Mouse (Mus musculus) retina, postnatal 7 days (tissue): ENCODE data around the gene Eprs.
"Not testable (repeated sequence)": the region's sequence is repeated elsewhere in the genome, so short reads cannot be mapped to it uniquely, and the experiment has no call there.

Experiments used
- DNase-seq: peaks from one replicate; pipeline ENCODE4 v3.0.0-alpha.2; 2012; ENCODE audit warnings: low read depth, low spot score

Gene Eprs

DNA sequence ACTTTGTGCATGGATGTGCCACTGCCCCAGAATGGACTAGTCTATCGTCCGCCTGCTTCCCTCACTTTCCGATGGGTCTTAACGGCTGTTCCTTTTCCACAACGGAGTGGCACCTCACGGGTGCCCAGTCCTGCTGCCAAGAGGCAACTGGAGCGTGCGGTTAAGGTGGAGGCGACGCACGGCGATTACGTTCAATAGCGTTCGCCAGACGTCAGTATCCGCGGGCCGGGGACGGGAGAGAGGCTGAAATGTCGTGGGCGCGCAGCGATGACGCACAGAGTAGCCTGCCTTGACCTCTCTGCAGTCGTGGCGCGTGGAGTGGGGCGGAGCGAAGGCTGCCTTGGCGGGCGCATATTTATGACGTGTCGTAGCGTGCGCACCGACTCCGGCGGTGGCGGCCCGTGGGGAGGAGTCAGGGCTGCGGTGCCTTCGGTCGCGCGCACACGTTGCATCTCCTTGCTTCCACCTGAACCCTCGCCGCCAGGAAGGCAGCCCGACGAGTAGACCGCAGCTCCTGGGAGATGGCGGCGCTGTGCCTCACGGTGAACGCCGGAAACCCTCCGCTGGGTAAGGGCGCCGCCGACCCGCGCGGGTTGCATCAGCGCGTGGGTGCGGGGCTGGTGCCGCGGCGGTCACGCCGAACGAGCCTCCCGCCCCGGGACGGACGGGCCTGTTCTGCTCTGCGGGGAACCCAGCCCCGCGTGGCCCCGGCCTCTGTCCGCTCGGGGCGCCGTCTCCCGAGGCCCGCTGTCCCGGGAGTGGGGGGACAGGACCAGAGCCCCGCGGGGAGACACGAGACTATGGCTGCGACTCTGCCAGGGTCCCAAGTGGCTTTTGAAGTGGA, at the start of gene Eprs:
TSS of gene Eprs (plus strand) at position 368 of the 844 bp plus-strand sequence.
- DNase-seq = peak; percentile 98

DNA sequence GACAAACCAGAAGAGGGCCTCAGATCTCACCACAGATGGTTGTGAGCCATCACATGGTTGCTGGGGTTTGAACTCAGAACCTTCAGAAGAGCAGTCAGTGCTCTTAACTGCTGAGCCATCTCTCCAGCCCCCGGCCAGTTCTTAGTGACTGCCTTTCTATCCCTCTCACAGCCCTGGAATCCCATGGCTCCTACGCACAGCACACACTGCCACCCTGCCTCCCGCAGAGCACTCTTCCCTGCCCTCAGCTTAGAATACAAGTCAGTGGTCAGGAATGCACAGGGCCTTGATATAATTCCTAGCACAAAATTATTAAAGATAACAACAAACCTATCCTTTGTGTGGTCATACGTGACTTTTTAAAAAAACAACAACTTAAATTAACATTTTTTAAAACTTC, 48.3 kb upstream of the Eprs start:
- no peak for DNase-seq

DNA sequence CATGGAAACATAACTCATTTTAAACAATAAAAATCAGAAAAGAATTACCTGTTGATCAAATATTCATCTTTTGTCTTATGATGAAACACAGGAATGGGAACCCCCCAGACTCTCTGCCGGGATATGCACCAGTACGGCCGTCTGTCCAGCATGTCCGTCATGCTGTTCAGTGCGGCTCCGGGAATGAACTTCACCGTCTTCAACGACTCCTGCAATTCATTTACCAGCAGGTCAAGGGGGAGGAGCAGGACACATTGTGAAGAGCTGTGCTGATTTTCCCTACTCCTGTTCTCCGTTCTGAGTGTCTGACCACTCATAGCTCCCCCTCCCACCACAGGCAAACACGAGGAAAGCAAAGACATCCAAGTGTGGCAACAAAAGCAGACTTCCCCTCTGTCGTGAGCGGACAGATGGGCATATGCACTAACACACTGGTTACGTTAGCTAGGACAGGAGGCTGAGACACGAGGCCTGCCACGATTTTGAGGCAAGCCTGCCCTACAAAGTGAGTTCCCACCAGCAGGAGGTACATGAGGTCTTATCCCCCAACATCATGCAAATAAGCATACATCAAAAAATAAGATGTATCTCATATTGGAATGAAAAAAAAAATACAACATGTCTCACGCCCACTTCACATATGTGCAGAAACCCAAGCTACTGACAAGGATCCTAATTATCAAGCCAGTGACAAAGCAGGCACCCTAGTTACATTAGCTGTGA, 46.8 kb upstream of the Eprs start:
- DNase-seq = no peak

DNA sequence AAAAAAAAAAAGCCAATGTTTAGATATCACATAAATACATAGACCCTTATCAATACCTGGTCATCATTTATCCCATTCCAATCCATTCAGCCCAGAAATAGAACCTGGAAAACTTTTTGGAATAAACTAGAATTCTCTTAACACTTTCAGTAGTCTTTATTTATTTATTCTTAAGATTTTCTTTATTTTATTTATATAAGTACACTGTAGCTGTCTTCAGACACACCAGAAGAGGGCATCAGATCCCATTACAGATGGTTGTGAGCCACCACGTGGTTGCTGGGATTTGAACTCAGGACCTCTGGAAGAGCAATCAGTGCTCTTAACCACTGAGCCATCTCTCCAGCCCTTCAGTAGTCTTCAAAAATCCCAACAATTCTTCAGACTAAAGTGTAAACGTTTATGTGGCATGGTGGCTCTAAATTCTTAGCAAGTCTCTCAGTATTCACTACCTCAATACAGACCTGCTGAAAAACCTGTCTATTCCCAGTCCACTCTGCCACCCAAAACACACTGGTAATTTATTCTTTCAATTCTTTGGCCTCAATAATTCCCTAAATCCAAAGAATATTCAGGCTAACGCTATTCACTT, 35.0 kb upstream of the Eprs start:
- DNase-seq = not testable (repeated sequence)

DNA sequence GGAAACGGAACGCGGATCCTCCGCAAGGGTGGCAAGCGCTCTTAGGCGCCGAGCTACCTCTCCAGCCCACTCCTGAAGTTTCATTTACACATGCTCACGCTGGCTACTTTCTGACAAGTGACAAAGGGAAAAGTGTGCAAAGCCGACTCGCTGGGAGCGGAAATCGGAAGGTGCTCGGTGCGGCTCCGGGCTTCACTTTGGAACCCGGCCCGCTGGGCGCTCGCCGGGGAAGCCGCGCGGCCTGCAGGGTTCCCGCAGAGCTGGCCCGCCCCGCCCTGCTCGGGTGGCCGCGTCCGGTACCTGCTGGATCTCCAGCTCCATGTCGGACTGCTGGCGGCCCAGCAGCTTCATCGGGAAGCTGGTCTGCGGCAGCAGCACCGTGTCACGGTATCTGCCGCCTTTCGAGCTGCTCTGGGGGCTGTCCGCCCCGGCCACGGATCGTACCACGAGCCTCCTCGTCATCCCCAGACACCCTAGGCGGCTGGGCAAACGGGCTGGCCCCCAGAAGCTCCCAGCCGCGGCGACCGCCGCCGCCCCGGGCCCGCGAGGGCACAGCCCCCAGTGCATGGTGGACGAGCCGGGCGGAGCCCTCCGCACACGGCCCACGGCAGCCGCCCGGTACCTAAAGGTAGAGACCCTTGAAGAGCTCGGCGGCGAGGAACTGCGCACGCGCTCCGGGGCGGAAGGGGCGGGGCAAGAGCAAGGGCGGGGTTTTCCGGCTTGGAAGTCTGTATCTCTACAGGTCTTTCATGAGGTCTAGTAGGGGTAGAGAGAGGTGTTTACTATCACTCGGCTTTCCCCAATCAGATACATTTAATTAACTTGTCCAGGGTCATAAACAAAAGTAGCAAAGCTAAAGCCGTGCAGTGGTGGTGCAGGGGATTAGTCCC, 33.9 kb upstream of the Eprs start, which contains the start of gene Iars2:
TSS of gene Iars2 (minus strand) at position 676 of the 890 bp plus-strand sequence.
- peak; percentile 81 for DNase-seq

DNA sequence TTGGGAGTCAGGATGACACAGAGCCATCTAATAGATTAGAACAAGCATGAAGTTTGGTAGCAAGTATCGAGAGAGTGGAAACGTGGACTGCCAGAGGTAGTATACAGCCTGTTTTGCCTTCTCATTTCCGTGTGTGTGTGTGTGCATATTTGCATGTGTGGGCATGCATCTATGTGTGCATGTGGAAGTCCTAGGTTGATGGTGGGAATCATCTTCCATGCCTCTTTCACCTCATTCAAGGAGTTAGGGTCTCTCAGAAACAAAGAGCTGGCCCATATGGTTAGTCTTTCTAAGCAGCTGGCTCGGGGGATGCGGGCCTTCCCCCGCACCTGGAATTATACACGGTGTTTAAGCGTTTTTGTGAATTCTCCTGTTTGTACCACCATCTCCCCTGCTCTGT, 33.0 kb upstream of the Eprs start:
- DNase-seq = no peak

DNA sequence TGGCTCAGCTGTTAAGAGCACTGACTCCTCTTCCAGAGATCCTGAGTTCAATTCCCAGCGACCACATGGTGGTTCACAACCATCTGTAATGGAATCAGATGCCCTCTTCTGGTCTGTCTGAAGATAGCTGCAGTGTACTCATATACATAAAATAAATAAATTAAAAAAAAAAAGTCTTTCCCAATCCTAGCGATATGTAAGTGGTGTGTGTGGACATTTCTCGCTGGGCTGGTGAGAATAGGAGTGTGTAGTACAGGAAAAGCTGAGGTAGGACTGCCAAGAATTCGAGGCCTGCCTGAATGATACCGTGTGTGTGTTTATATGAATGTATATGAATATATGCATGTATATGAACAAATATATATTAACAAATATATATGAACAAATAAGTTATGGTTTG, 31.5 kb upstream of the Eprs start:
- no peak for DNase-seq

DNA sequence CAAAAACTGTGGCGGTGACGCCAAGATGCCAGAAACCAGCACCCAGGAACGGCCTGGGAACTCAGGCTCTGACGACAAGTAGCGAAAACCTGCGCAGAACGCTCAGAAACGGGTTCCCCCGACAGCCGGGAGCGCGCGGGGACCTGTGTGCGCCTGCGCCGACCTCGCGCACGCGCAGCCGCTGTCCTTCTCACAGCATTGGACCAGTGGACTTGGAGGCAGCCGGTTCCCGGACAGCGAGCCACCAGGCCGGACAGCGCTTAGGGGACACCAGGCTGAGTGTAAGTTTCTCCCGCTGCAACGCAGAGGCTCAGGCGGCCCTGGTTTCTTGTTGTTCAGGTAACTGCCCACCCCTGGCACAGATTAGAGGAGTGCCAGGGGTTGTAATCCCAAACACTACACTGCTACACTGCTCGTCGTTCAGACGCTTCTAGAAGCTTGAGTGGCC, 30.8 kb upstream of the Eprs start, which contains the start of gene Bpnt1:
TSS of gene Bpnt1 (plus strand) at position 167 of the 448 bp plus-strand sequence.
- peak; percentile 81 for DNase-seq

DNA sequence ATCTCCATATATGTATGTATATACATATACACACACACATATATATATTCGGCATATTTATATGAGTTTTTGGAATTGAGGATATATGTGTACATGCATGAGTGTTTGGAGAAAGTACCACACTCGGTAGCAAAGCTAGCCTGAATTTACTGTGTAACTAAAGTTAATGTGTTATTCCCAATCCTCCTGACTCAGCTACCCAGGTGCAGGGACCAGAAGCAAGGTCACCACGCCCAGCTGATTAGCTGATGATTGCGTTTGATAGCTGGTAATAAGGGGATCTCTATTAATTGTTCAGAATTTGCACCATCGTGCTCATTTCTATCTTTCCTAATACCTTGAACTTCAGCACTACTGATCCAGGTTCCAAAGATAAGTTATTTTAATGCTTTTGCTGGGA, 29.2 kb upstream of the Eprs start:
- no peak for DNase-seq

DNA sequence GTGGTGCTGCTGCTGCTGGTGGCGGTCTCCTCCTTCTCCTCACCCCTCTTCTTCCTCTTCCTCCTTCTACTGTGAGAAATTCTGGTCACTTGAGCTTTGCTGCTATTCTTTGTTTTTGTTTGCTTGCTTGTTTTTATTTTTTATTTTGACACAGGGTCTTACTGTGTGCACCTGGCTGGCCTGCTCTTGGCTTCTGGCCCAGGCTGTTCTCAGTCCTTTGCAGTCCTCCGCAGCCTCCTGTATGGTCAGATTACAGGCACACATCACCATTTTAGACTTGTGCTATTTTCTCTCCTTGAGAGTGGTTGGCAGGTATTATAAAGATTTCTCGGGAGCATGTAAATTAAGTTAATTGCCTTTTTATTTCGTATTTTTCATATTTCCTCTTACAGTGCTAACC, 28.7 kb upstream of the Eprs start:
- no peak for DNase-seq

DNA sequence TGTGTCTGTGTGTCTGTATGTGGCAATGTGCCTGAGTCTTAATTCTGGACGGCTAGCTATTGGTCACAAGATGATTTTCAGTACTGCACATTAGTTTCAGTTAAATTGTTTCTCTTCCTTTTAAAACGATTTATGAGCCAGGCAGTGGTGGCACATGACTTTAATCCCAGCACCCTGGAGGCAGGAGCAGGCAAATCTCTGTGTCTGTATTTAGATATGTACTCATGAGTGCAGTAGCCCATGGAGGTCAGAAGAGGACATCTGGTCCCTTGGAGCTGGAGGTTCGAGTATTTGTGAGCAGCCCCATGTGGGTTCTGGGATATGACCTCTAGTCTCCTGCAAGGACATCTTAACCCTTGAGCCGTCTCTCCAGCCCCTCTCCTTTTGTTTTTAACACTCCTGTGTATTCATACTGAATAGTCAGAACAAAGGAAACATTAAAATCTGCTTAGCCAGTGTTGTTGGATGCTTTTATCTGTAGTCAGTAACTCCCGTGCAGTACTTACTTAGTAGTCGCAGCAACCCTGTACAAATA, 27.5 kb upstream of the Eprs start:
- no peak for DNase-seq

DNA sequence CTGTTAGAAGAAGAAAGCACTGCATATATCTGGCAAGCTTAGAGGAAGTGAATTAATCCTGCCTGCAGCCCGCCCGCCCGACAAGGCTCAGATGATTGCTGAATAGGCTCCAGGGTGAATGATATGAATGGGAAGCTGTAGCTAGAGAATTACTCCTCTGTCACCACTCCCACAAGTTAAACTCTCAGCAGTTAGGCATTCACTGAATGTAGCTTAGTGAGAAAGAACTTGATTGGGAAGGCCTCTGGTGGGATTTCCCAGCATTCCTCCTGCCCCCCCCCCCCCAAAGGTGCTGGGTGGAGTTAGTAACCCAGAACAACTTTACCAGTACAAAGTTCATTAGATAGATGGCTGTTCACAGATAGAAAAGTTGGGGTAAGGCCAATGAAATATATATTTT, 26.3 kb upstream of the Eprs start:
- no peak for DNase-seq

DNA sequence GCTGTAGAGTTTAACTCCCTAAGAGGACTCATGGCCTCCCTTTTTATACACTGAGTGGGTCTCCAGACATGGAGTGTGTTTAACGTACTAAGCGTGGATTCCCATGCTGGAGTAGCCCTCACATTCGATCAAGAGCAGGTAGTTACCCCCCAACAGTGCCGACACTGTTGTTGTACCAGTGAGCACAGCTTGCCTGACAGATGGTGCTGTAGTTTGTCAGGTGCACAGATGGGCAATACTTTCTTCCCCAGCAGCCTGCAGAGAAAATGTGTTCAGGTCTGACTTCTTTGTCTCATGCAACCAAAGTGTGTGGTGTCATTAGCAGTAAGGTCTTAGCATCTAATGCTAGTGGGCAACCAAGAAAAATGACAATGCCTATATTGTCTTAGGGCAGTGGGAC, 20.4 kb upstream of the Eprs start:
- DNase-seq = no peak

DNA sequence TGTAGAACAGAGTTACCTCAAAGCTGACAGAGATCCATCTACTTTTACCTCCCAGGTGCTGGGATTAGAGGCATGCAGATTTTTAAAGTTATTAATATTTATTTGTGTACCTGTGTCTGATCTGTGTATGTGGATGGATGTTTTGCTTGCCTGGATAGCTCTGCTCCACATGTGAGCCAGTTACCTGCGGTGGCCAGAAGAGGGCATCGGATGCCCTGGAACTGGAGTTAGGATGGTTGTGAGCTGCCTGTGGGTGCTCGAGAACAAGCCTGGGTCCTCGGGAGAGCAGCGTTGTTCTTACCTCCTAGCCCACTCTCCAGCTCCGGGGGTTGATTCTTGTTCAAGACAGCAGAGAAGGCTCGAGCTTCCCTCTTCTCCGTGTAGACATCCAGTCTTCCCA, 19.4 kb upstream of the Eprs start:
- no peak for DNase-seq

DNA sequence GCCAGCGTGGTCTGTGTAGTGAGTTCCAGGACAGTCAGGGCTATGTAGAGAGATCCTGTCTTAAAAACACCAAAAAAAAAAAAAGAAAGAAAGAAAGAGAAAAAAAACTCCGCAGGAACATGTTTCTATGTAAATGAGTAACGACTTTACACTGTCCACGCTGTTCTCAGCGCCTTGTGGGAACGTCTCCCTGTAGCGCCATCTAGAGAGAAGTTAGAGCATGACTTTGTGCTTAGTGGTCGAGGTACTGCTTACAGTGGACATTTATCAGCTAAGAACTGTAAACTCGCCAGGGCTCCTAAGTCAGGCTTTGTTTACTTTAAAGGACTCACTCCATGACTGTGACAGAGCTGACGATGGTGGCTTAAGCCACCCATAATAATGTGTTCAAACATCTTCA, 16.7 kb upstream of the Eprs start:
- no peak for DNase-seq

DNA sequence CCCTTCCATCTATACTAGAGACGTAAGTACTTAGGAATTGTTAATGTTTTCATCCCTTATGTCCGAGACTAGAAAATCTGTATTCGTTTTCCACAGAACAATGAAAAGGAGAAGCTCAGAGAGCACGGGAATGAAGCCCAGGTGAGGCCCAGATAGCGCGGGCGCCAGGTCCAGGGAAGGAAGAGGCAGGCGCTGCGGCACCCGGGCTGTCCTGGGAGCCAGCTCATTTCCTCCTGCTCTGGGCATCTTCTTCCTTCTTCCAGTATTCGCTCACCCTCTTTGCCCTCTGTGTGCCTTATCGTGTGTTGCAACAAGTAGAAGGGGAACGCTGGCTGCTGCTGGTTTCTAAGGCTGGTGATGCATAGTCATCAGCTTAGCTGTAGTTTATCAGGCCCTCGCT, 13.1 kb upstream of the Eprs start:
- no peak for DNase-seq

DNA sequence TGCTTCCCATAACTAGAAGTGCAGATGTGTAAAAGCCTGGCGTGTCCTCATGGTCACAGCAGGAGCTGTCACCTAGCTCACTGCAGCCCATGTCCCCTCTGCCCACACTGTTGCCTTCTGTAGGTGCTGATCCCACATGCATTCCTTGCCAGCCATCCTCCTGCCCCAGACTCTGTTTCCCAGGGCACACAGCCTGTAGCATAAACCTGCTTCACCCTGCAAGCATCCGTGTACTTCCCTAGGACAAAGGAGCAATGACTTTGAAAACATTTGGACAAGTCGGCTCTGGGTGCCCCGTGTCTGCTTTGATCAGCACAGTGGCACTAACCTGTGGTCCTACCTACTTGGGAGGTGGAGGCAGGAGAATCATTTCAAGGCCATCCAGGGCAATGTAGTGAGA, 12.2 kb upstream of the Eprs start:
- no peak for DNase-seq

DNA sequence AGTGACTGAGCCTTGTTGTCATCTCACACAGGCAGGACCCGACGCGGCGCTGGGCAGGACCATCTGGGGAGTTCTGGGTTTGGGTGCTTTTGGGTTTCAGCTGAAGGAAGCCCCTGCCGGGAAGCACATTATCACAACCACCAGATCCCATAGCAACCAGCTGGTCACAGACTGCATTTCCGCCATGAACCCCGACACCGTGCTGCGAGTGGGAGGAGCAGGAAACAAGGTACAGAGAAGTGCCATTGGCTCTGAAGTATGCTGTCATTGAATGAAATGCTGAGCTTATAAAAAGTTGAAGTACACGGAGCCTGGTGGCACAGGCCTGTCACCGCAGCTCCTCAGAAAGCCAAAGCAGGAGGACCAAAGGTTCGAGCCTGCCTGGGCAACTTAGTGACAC, 10.7 kb upstream of the Eprs start:
- no peak for DNase-seq

DNA sequence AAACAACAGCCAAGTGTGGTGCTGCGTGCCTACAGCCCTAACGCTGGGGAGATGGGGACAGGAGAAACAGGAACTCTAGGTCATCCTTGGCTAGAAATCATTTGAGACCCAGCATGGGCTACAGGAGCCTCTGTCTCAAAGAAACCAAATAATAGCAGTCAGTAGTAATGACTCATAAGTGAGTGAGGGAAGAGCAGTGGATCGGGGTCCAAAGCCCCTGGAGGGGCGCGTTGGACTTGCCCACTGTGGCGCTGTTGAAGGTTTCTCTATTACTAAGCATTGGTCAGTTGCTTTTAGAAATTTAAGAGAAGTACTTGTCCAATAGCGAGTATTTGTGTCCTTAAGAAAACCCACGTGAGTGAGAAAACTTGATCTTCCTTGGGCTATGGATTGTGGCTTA, 9.5 kb upstream of the Eprs start:
- DNase-seq = no peak

DNA sequence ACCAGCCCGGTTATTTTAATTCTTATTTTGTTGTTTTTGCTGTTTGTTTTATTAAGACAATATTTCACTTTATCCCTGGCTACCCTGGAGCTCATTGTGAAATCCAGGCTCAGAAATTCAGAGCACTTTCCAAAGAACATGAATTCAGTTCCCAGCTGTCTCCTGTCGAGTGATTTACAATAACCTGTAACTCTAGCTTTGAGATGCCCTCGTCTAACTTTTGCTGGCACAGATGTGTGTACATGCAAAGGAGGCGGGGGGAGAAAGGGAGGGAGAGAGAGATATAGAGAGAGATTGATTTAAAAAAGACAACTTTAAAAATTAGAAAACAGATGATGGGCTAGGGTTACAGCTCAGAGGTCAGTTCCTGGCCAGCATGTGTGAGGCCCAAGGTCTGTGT, 8.1 kb upstream of the Eprs start:
- DNase-seq = no peak

DNA sequence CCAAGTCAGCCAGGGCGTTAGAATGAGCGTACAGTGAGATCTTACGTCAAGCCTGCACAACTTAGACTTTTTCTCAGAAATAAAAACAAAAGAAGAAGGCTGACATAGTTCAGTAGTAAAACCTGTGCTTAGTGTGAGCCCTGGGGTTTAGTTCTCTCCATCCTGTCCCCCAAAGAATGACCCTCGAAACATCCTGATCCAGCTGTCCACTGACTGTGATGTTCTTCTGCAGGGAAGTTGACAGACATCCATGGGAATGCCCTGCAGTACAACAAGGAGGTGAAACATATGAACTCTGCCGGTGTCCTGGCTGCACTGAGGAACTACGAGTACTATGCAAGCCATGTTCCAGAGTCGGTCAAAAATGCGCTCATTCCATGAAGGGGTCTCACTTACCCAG, 6.6 kb upstream of the Eprs start:
- DNase-seq = no peak
